Mouse (Mus musculus) kidney, postnatal 0 days (tissue): Measurements from ENCODE around the gene 2610002M06Rik. TPM values are rescaled to one million over a fixed set of nuclear protein-coding genes. Genes with fewer than 3 reads are reported as not detected.

Experiments
- ATAC-seq: fragments of 200-750 bp; cut with Nextera tagmentation; replicated peaks from 2 replicates; pipeline ENCODE4 v1.8.0; 2017; ENCODE audit warnings: low read depth, moderate number of reproducible peaks, moderate TSS enrichment, moderate library complexity; ENCODE audit not compliant: low FRiP score
- DNase-seq: peaks from one replicate; pipeline ENCODE4 v3.0.0-alpha.2; 2016; ENCODE audit warnings: low spot score
- H3K27ac ChIP-seq: fragments of 300-500 bp; sonication (generic); 2 replicates; pipeline ENCODE4 v1.5.1; 2014; ENCODE audit warnings: mild to moderate bottlenecking
- H3K27me3 ChIP-seq: fragments of 300-500 bp; sonication (generic); 2 replicates; pipeline ENCODE4 v1.6.1; 2014; ENCODE audit warnings: low read length, mixed read lengths; ENCODE audit not compliant: insufficient read depth
- H3K36me3 ChIP-seq: fragments of 300-500 bp; sonication (generic); 2 replicates; pipeline ENCODE4 v1.6.1; 2014; ENCODE audit warnings: low read length, mixed read lengths; ENCODE audit not compliant: insufficient read depth
- H3K4me1 ChIP-seq: fragments of 300-500 bp; sonication (generic); replicated peaks from 2 replicates; pipeline ENCODE4 v1.6.1; 2014; ENCODE audit warnings: antibody characterized with exemption, low read length, mixed read lengths; ENCODE audit not compliant: insufficient read depth
- H3K4me2 ChIP-seq: fragments of 300-500 bp; sonication (generic); 2 replicates; pipeline ENCODE4 v1.6.1; 2014; ENCODE audit warnings: mild to moderate bottlenecking, low read length, moderate library complexity, mixed read lengths
- H3K4me3 ChIP-seq: fragments of 300-500 bp; sonication (generic); replicated peaks from 2 replicates; pipeline ENCODE4 v1.5.1; 2014; ENCODE audit warnings: low read depth, low read length
- H3K9ac ChIP-seq: fragments of 300-500 bp; sonication (generic); 2 replicates; pipeline ENCODE4 v1.6.1; 2014; ENCODE audit warnings: low read depth, low read length
- H3K9me3 ChIP-seq: fragments of 300-500 bp; sonication (generic); replicated peaks from 2 replicates; pipeline ENCODE4 v1.6.1; 2016; ENCODE audit warnings: low read length, inconsistent platforms, mixed read lengths
- CTCF ChIP-seq: IDR thresholded peaks from 2 replicates; pipeline ENCODE4 v1.5.1; 2016; ENCODE audit warnings: antibody characterized with exemption, low read depth, mild to moderate bottlenecking, moderate library complexity
- WGBS: fragments of 180-500 bp; shearing (Covaris S2); extraction: QIAGEN DNeasy Blood & Tissue Kit; methylation state at CpG from one replicate; pipeline ENCODE4 v1.1.7; 2014; 5-methylcytosine and 5-hydroxymethylcytosine counted together
- polyA plus RNA-seq: library from polyadenylated mRNA; unstranded; fragments of >200 nt; fragmentation: Nextera tagmentation; extraction: Ambion mirVana; gene quantifications from 2 replicates; pipeline ENCODE4 v1.2.1, GENCODE M21; 2015

2610002M06Rik gene
- polyA plus RNA-seq, 1 experiment from 2014 or later: 12.0 TPM

GRCm38 (mm10) chrX:107795785-107796184 is 20.3 kb downstream of the 2610002M06Rik start:
- Histone ChIP-seq H3K27ac (no peak overlapping the region), H3K4me1 (no peaks in the 10 kb centered on the region), H3K27me3 (no peaks in the 10 kb centered on the region), H3K9ac (no peak overlapping the region), H3K36me3 (no peaks in the 10 kb centered on the region), H3K4me3 (no peak overlapping the region), H3K9me3 (no peaks in the 10 kb centered on the region), H3K4me2 (no peak overlapping the region)
- WGBS: 54% methylated on average over 1 of the region's 1 CpGs
- ATAC-seq (no peak), DNase-seq (no peak)
- no peak for TF ChIP-seq CTCF

- no peak for TF ChIP-seq CTCF
- DNase-seq (no peak), ATAC-seq (no peak)
- WGBS: 67% methylated on average over 1 of the region's 1 CpGs
- H3K9me3 ChIP-seq: no peaks in the 10 kb centered on the region
- no peak within 1 kb of the TSS for H3K4me2 ChIP-seq
- H3K27me3 ChIP-seq: no peaks in the 10 kb centered on the region
- H3K36me3 ChIP-seq: no peaks in the 10 kb centered on the region
- H3K27ac ChIP-seq: no peak within 1 kb of the TSS
- H3K9ac ChIP-seq: no peak within 1 kb of the TSS
- H3K4me1 ChIP-seq: no peaks in the 10 kb centered on the region
- no peak within 1 kb of the TSS for H3K4me3 ChIP-seq
Measured at GRCm38 (mm10) chrX:107792290-107792689, 23.8 kb downstream of the 2610002M06Rik start, which contains the start of gene Tent5d. TSS of gene Tent5d (plus strand) at chrX:107792590.

GRCm38 (mm10) chrX:107790750-107791493 is 25.2 kb downstream of the 2610002M06Rik start:
- H3K27me3 ChIP-seq: no peaks in the 10 kb centered on the region
- DNase-seq (no peak), ATAC-seq (no peak)
- H3K4me2 ChIP-seq: no peak overlapping the region
- no peaks in the 10 kb centered on the region for H3K9me3 ChIP-seq
- no peaks in the 10 kb centered on the region for H3K36me3 ChIP-seq
- H3K27ac ChIP-seq: no peak overlapping the region
- TF ChIP-seq CTCF: peak; percentile 47
- no peaks in the 10 kb centered on the region for H3K4me1 ChIP-seq
- 29% methylated on average over 8 of the region's 8 CpGs for WGBS
- no peak overlapping the region for H3K4me3 ChIP-seq
- no peak overlapping the region for H3K9ac ChIP-seq

GRCm38 (mm10) chrX:107790136-107790535 is 26.0 kb downstream of the 2610002M06Rik start:
- WGBS: 90% methylated on average over 1 of the region's 1 CpGs
- no peak for TF ChIP-seq CTCF
- Histone ChIP-seq H3K27ac (no peak overlapping the region), H3K4me3 (no peak overlapping the region), H3K4me1 (no peaks in the 10 kb centered on the region), H3K9me3 (no peaks in the 10 kb centered on the region), H3K36me3 (no peaks in the 10 kb centered on the region), H3K27me3 (no peaks in the 10 kb centered on the region), H3K4me2 (no peak overlapping the region), H3K9ac (no peak overlapping the region)
- no peak for DNase-seq
- ATAC-seq: no peak

GRCm38 (mm10) chrX:107767896-107768295 is 48.2 kb downstream of the 2610002M06Rik start:
- no peak for ATAC-seq
- peak; percentile 58 for TF ChIP-seq CTCF
- H3K36me3 ChIP-seq: no peaks in the 10 kb centered on the region
- H3K9ac ChIP-seq: no peak overlapping the region
- H3K4me2 ChIP-seq: no peak overlapping the region
- H3K27ac ChIP-seq: no peak overlapping the region
- H3K9me3 ChIP-seq: no peaks in the 10 kb centered on the region
- no peaks in the 10 kb centered on the region for H3K4me1 ChIP-seq
- peak; percentile 29 for DNase-seq
- 20% methylated on average over 3 of the region's 3 CpGs for WGBS
- H3K27me3 ChIP-seq: no peaks in the 10 kb centered on the region
- no peak overlapping the region for H3K4me3 ChIP-seq

Other genes with a start within 250 kb of the 2610002M06Rik start
- not detected in 2 replicates for gene Tbx22, start 148.4 kb downstream of the 2610002M06Rik start, polyA plus RNA-seq
- 0.26 TPM in 1 of 2 replicates, not detected in the other for gene Tent5d, start 23.7 kb downstream of the 2610002M06Rik start, polyA plus RNA-seq
- not detected in 2 replicates for gene Gm732, start 132.1 kb upstream of the 2610002M06Rik start, polyA plus RNA-seq